Mouse (Mus musculus): ENCODE results near the gene Rps10. TPM values are rescaled to one million over a fixed set of nuclear protein-coding genes. Genes with fewer than 3 reads are reported as not detected.

Gene Rps10
- polyA plus RNA-seq, 1 experiment from 2014 or later: 1,235 TPM

DNA sequence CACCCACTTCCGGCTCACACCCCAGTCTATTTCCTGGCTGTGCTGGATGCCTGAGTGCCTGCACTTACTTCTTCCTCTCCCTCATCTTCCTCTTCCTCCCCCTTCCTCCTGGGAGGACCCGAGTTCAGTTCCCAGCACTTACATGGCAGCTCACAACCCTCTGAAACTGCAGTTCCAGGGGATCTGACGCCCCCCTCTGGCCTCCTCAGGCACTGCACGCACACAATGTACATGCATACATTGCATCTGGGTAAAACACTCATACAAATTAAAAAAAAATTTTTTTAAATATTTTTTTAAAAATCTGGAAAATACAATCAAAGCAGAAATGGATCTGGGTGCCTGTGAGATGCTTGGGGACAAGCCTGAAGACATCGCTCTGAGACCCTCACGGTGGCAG, 35.3 kb upstream of the Rps10 start:
- Histone ChIP-seq H3K9ac (ENCODE audit: low read depth, low read length) (no peak overlapping the region), H3K9me3 (ENCODE audit: control insufficient read depth, low read length) (no peaks in the 10 kb centered on the region), H3K27ac (ENCODE audit: low read depth, low read length) (no peak overlapping the region), H3K4me1 (replicated peaks; ENCODE audit: control insufficient read depth, insufficient read depth, low read length) (no peaks in the 10 kb centered on the region; the same call in 1 of the 2 replicates), H3K4me2 (no peak overlapping the region), H3K27me3 (replicated peaks; ENCODE audit: control insufficient read depth, insufficient read depth, low read length) (no peaks in the 10 kb centered on the region), H3K36me3 (ENCODE audit: control insufficient read depth, insufficient read depth, low read length) (no peaks in the 10 kb centered on the region), H3K4me3 (ENCODE audit: low read depth, low read length) (no peak overlapping the region)
- no peak for ATAC-seq (replicated peaks; ENCODE audit: low FRiP score)
- DNase-seq (ENCODE audit: low spot score): no peak
- WGBS: 71% methylated on average over 6 of the region's 6 CpGs

DNA sequence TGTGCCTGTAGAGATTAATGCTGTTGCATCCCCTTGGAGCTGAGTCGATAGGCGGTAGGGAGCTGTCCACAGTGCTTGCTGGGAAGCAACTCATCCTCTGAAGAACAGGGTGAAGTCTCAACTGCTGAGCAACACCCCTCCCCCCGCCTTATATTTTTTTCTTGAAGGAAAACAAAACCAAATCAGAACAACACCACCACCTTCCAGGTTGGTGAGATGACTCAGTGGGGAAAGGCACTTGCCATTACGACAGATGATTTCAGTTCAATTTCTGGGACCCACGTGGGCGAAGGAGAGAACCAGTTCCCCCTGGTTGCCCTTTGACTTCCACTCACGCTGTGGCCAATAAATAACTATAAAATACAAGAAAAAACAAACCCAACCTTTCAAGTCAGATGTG, 22.3 kb upstream of the Rps10 start:
- ATAC-seq (replicated peaks; ENCODE audit: low FRiP score) (no peak), DNase-seq (ENCODE audit: low spot score) (no peak)
- Histone ChIP-seq H3K9me3 (ENCODE audit: control insufficient read depth, low read length) (no peaks in the 10 kb centered on the region), H3K4me1 (replicated peaks; ENCODE audit: control insufficient read depth, insufficient read depth, low read length) (peaks cover 11% of the 10 kb centered on the region), H3K36me3 (ENCODE audit: control insufficient read depth, insufficient read depth, low read length) (no peaks in the 10 kb centered on the region), H3K4me2 (no peak overlapping the region), H3K4me3 (ENCODE audit: low read depth, low read length) (no peak overlapping the region), H3K27me3 (replicated peaks; ENCODE audit: control insufficient read depth, insufficient read depth, low read length) (peaks cover 39% of the 10 kb centered on the region), H3K9ac (ENCODE audit: low read depth, low read length) (no peak overlapping the region), H3K27ac (ENCODE audit: low read depth, low read length) (no peak overlapping the region)
- 69% methylated on average over 7 of the region's 7 CpGs for WGBS

DNA sequence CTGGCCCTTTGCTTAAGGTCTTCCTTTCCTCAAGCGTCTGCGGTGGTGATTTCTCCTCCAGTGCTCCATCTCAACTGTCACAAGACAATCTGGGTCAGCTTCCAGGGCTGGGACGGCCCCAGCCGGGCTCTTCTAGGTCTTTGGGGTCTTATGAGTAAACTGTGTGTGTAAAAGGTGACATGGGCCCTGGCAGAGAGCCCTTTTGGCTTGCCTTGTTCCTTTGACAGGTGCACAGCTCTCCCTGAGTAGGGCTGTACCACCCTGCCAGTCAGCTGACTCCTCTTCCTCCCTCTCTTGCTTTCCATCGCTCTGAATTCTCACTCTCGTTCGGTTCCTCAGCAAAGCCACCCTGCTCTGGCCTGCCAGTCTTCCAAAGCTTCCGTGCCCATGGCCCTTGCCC, 20.7 kb upstream of the Rps10 start:
- peaks cover 16% of the 10 kb centered on the region for H3K4me1 ChIP-seq (replicated peaks; ENCODE audit: control insufficient read depth, insufficient read depth, low read length)
- DNase-seq (ENCODE audit: low spot score) (no peak), ATAC-seq (replicated peaks; ENCODE audit: low FRiP score) (no peak)
- no peak overlapping the region for H3K4me2 ChIP-seq
- H3K4me3 ChIP-seq (ENCODE audit: low read depth, low read length): no peak overlapping the region
- no peak overlapping the region for H3K9ac ChIP-seq (ENCODE audit: low read depth, low read length)
- peaks cover 45% of the 10 kb centered on the region for H3K27me3 ChIP-seq (replicated peaks; ENCODE audit: control insufficient read depth, insufficient read depth, low read length)
- H3K36me3 ChIP-seq (ENCODE audit: control insufficient read depth, insufficient read depth, low read length): no peaks in the 10 kb centered on the region
- no peaks in the 10 kb centered on the region for H3K9me3 ChIP-seq (ENCODE audit: control insufficient read depth, low read length)
- WGBS: 56% methylated on average over 8 of the region's 8 CpGs
- H3K27ac ChIP-seq (ENCODE audit: low read depth, low read length): no peak overlapping the region

DNA sequence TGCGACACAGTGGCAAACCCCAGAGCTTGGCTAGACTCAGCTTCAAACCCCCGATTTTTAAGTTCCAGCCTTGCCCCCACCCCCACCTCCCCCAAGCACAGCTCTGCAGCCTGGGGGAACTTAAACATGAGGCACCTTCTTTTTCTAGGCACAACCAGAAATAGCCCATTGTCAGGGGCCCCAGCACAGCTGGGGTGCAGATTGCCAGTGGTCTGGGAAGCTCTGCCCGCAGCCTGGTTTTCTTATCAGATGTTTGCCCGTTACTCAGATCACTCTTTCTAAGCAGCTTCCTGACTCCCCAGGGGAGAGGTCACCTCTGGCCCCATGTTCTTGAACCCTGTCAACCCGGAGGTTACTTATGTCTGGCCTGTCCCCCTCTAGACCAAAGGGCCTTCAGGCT, 19.9 kb upstream of the Rps10 start:
- Histone ChIP-seq H3K4me2 (no peak overlapping the region; the same call in 1 of the 2 replicates), H3K4me3 (ENCODE audit: low read depth, low read length) (no peak overlapping the region), H3K9ac (ENCODE audit: low read depth, low read length) (no peak overlapping the region), H3K4me1 (replicated peaks; ENCODE audit: control insufficient read depth, insufficient read depth, low read length) (peaks cover 16% of the 10 kb centered on the region), H3K27ac (ENCODE audit: low read depth, low read length) (no peak overlapping the region), H3K9me3 (ENCODE audit: control insufficient read depth, low read length) (no peaks in the 10 kb centered on the region), H3K27me3 (replicated peaks; ENCODE audit: control insufficient read depth, insufficient read depth, low read length) (peaks cover 45% of the 10 kb centered on the region), H3K36me3 (ENCODE audit: control insufficient read depth, insufficient read depth, low read length) (no peaks in the 10 kb centered on the region)
- DNase-seq (ENCODE audit: low spot score) (no peak), ATAC-seq (replicated peaks; ENCODE audit: low FRiP score) (no peak)
- 6% methylated on average over 5 of the region's 5 CpGs for WGBS

DNA sequence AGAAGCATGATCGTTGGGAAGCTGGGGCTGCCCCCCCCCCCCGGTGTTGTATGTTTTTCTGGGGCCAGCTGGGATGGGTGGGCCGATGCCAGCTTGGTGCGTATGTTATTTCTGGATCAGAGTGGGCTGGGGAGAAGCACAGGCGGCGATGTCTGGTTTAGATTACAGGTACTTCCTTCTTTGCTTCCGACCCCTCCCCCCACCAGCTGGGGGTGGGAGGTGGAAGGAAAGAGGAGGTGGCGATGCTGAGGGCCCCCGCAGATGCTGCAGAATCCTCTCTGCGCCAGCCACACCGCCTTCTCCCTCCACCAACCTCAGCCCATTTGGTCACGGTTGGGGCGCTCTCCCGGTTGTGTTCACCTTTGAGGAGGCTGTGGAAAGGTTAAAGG, 19.5 kb upstream of the Rps10 start:
- H3K27ac ChIP-seq (ENCODE audit: low read depth, low read length): no peak overlapping the region
- no peaks in the 10 kb centered on the region for H3K9me3 ChIP-seq (ENCODE audit: control insufficient read depth, low read length)
- peak overlapping the region; percentile 41 for H3K4me3 ChIP-seq (ENCODE audit: low read depth, low read length)
- DNase-seq (ENCODE audit: low spot score) (no peak), ATAC-seq (replicated peaks; ENCODE audit: low FRiP score) (no peak)
- H3K27me3 ChIP-seq (replicated peaks; ENCODE audit: control insufficient read depth, insufficient read depth, low read length): peaks cover 45% of the 10 kb centered on the region
- 2% methylated on average over 13 of the region's 14 CpGs for WGBS
- H3K4me1 ChIP-seq (replicated peaks; ENCODE audit: control insufficient read depth, insufficient read depth, low read length): peaks cover 16% of the 10 kb centered on the region
- no peak overlapping the region for H3K9ac ChIP-seq (ENCODE audit: low read depth, low read length)
- no peaks in the 10 kb centered on the region for H3K36me3 ChIP-seq (ENCODE audit: control insufficient read depth, insufficient read depth, low read length)
- H3K4me2 ChIP-seq: peak overlapping the region; percentile 67

DNA sequence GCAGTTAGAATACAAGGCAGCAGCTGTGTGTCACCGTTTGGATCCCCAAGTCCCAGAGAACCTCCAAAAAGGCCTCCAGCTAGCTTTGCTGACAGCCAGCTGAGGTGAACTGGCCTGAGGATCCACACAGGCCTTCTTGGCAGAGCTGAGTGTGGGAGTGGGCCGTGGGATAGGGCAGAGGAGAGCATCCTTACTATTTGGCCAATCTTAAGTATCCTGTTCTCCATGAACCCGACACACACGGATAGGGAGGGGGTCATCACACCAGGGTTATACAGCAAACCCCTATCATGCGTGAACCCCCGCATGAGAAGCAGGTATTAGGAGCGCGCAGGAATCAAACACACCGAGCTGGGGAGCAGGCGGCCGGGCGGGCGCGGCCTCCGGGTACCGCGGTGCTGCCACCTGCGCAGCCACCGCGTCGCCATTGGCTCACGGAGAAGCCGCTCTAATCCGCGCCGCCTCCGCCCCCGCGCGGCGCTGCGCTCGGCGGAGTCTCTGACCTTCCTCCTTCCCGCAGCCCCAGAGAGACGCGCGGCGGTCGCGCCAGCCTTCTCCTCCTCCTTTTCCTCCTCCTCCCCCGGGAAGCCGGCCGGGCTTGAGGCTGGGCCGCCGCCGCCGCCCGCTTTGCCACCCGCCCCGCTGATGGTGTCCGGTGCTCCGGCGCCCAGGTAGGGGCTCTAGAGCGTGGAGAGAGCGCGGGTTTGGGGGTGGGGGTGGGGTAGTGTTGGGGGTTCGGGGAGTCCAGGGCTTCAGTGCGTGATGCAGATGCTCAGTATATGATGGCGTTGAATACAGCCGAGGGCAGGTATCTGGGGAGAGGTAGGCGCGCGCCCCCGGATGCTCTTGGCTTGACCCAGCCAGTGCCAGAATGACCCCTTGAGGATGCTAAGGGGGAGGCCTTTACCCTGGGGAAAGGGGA, 18.9 kb upstream of the Rps10 start, which contains the start of gene Pacsin1:
Gene Pacsin1 (plus strand): TSS at position 421 of the 922 bp plus-strand sequence.
- Histone ChIP-seq H3K27me3 (replicated peaks; ENCODE audit: control insufficient read depth, insufficient read depth, low read length) (peaks cover 45% of the 10 kb centered on the region), H3K9me3 (ENCODE audit: control insufficient read depth, low read length) (no peaks in the 10 kb centered on the region), H3K4me3 (ENCODE audit: low read depth, low read length) (peak within 1 kb of the TSS; percentile 41), H3K36me3 (ENCODE audit: control insufficient read depth, insufficient read depth, low read length) (no peaks in the 10 kb centered on the region), H3K27ac (ENCODE audit: low read depth, low read length) (no peak within 1 kb of the TSS), H3K9ac (ENCODE audit: low read depth, low read length) (no peak within 1 kb of the TSS), H3K4me1 (replicated peaks; ENCODE audit: control insufficient read depth, insufficient read depth, low read length) (peaks cover 16% of the 10 kb centered on the region), H3K4me2 (peak within 1 kb of the TSS; percentile 67)
- no peak for ATAC-seq (replicated peaks; ENCODE audit: low FRiP score)
- 4% methylated on average over 63 of the region's 65 CpGs for WGBS
- DNase-seq (ENCODE audit: low spot score): no peak

DNA sequence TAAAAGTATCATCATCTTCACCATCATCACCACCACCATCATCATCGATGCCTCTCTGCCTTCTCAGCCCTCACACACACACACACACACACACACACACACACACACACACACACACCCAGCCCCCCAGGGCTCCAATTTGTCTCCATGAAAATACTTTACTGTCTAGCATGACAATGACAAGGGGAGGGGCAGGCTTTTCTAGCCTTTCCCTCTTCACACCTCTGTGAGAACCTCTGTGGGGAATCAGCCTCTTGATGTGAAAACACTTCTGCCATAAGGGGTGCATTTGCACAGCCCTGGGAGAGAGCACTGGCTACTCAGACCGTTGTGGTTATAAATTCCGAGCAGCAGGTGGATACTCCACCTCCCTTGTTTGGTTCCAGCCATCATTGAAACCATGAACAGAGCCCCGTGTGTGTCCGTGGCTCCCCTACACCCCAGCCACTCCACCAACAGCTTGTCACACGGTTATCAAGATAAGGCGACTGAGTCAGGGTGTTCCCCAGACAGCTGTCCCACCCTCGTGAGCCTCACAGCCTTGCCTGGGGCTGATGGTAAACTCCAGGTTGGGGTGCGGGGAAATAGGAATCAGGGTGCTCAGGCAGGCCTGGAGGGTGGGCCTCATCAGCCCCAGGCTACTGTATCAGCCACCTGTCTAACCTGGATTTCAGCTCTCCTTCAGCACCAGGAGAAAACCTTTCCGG, 16.9 kb upstream of the Rps10 start:
- WGBS: 45% methylated on average over 10 of the region's 10 CpGs
- H3K4me1 ChIP-seq (replicated peaks; ENCODE audit: control insufficient read depth, insufficient read depth, low read length): peaks cover 16% of the 10 kb centered on the region
- no peak for DNase-seq (ENCODE audit: low spot score)
- no peak overlapping the region for H3K4me2 ChIP-seq
- H3K27me3 ChIP-seq (replicated peaks; ENCODE audit: control insufficient read depth, insufficient read depth, low read length): peaks cover 45% of the 10 kb centered on the region
- H3K4me3 ChIP-seq (ENCODE audit: low read depth, low read length): no peak overlapping the region
- ATAC-seq (replicated peaks; ENCODE audit: low FRiP score): 0 out of 2 replicates have a peak, but pooled peaks have one; percentile 26
- H3K27ac ChIP-seq (ENCODE audit: low read depth, low read length): no peak overlapping the region
- H3K36me3 ChIP-seq (ENCODE audit: control insufficient read depth, insufficient read depth, low read length): no peaks in the 10 kb centered on the region
- H3K9ac ChIP-seq (ENCODE audit: low read depth, low read length): no peak overlapping the region
- H3K9me3 ChIP-seq (ENCODE audit: control insufficient read depth, low read length): no peaks in the 10 kb centered on the region

DNA sequence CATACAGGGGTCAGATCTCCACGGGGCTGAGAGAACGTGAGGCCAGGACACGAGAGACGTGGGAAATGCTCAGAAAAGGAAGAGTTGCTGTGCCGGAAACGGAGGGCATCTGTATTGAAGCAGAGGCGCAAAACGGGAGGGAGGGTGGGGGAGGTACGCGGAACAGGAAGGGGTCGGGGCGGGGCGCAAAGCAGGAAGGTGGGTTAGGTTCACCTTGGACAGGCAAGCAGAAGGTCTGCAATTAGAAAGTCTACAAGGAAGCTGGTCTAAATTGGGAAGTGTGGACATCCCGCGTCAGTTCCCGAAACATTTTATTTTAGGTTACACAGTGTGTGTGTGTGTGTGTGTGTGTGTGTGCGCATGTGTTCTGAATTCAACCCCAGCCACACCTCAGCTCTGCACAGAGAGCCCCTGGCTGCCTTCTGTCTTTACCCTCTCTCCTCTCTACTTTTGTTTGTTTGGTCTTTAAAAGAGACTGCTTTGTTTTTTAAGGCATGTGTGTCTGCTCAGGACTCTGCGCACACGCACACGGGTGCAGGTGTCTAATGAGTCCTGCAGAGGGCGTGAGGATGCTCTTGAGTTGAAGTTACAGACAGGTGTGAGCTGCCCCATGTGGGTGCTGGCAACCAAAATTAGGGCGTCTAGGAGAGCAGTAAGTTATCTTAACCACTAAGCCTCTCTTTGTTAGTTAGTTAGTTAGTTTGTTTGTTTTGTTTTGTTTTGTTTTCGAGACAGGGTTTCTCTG, 15.7 kb upstream of the Rps10 start:
- WGBS: 70% methylated on average over 23 of the region's 23 CpGs
- H3K4me3 ChIP-seq (ENCODE audit: low read depth, low read length): no peak overlapping the region
- H3K27me3 ChIP-seq (replicated peaks; ENCODE audit: control insufficient read depth, insufficient read depth, low read length): peaks cover 40% of the 10 kb centered on the region
- H3K9ac ChIP-seq (ENCODE audit: low read depth, low read length): no peak overlapping the region
- H3K4me1 ChIP-seq (replicated peaks; ENCODE audit: control insufficient read depth, insufficient read depth, low read length): peaks cover 16% of the 10 kb centered on the region
- H3K4me2 ChIP-seq: no peak overlapping the region
- no peaks in the 10 kb centered on the region for H3K9me3 ChIP-seq (ENCODE audit: control insufficient read depth, low read length)
- ATAC-seq (replicated peaks; ENCODE audit: low FRiP score): no peak
- no peaks in the 10 kb centered on the region for H3K36me3 ChIP-seq (ENCODE audit: control insufficient read depth, insufficient read depth, low read length)
- no peak overlapping the region for H3K27ac ChIP-seq (ENCODE audit: low read depth, low read length)
- no peak for DNase-seq (ENCODE audit: low spot score)

Data from liver, embryonic 11.5 days (tissue).